Mouse (Mus musculus): Measurements from ENCODE around the gene Reps2.

The Reps2 gene

DNA sequence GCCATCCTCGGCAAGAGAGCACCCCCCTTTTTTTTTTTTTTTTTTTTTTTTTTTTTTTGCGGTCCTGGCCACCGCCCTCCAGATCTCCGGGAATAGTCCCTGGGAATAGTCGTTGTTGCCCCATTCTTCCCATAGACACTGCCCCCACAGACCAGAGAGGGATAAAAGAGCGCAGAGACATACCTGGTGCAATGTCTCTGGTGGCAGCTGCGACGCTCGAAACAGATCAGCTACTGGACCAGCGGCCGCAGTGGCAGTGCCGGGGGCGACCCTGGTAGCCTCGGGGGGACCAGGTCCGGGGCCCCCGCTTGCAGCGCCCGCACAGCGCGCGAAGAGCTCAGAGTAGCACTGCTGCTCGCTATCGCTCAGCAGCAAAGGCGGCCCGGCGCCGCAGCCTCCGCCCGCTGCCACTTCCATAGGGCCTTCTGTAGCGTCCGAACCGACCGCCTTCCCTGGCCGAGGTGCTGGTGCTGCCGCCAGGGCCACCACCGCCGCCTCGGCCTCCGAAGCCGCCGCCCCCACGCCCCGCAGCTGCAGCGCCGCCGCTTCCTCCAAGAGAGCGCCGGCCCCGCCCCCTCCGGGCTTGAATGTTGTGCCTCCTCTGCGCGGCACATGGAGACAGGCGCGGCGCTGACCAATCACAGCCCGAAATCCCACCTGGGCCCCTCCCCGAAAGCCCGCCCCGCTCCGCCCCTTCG, at the start of gene Reps2:
TSS of gene Reps2 (minus strand) at position 559 of the 698 bp plus-strand sequence.
- peak; percentile 78 for DNase-seq

DNA sequence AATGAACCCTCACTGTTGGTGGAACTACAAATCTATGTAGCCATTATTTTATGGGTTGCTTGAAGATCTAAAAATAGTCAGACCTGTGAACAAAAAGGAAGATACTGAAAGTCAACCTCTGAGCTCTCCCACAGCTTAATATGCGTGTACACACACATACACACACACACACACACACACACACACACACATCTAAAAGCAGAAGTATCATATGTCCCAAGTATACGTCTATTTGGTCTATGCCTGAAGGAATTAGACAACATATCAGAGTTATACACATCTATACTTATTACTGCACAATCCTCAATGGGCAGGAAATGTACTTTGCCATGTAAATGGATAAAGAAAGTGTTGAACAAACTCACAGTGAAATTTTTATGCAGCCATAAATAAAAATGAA, 47.8 kb upstream of the Reps2 start:
- no peak for DNase-seq

DNA sequence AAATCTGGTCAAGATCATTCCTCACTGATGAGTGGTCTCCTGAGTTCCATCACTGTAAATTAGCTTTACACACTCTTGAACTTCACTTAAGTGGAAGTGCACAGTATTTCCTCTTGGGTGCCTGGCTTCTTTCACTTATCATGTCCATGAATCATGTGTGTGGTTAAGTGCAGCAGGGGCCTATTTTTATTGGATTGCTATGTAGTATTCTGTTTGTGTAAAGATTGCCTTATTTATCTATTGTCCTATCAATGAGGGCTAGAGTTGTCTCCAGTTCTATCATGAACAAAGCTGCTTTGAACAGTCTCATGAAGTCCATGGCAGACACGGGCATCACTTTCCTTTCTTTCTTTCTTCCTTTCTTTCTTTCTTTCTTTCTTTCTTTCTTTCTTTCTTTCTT, 41.9 kb upstream of the Reps2 start:
- DNase-seq = no peak

DNA sequence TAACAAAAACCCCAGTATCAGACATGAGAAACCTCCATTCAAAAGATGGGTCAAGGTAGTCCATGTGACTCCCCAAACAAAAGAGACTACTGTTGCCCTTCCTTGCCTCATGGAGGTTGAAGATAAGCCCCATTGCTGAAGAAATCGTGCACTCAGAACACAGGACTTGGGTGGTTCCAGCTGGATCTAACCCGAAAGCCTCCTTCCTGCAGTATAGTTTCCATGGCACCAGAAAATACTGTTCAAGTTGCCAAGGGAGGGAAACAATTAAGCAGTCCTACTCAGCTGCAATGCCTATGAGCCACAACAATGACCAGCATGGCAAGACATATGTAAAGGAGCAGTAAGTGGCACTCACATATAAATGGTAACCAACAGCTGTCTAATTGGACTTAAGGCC, 36.1 kb upstream of the Reps2 start:
- no peak for DNase-seq

DNA sequence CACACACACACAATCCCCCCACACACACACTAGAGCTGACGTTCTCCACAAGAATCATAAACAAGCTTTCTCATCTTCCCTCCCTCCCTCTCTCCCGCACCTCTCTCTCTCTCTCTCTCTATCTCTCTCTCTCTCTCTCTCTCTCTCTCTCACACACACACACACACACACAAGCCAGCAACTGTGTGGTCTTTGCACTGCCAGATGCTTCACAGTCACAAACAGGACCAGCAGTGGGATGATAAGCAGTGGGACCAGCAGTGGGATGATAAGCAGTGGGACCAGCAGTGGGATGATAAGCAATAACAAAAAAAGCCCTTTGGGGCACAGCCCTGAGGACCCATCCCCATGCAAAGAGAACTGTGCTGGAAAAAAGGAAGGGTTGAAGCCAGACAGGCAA, 35.4 kb upstream of the Reps2 start:
- DNase-seq = no peak

DNA sequence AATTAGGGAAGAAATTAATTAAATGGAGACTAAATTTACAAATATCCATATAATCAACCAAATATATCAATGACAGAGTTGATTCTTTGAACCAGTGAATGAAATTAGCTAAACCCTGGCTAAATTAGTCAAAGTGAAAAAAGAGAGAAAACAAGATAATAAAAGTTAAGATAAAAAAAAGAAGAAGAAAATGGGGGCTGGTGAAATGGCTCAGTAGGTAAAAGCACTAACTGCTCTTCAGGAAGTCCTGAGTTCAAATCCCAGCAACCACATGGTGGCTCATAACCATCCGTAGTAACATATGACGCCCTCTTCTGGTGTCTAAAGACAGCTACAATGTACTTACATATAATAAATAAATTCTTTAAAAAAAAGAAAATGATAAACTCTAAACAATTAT, 22.7 kb upstream of the Reps2 start:
- no peak for DNase-seq

DNA sequence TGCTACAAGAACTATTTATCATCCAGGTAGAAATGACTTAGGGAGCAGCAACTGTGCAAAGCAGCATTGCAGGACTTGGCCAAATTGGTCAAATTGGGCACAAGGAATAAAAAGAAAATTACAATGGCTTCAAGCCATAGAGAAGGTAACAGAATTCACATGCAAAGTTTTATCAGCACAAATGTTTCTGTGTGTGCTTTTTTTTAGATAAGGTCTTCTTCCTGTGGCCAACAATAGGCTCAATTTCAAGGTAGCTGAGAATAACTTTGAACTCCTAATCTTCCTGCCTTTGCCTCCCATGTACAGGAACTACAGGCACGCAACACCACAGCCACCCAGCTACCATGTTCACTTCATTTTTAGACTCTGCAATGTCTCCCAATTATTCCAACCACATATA, 16.7 kb upstream of the Reps2 start:
- DNase-seq = no peak

DNA sequence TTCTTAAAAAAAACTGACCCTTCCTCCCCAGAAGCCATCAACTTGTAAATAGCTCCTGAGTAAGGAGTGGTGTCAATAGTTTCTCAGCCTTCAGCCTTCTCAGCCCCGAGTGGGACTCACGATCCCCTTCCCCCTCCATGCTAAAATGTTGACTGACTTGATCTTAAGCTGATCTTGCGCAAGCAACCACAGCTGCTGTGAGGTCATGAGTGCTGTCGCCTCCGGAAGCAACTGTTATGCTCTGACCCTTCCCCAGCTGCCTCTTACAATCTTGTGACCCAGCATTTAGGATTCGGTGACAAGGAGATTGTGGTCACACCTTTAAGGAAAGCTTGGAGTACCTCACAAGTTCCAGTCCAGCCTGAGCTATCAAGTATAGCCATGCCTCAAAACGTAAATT, 10.1 kb upstream of the Reps2 start:
- DNase-seq = no peak

DNA sequence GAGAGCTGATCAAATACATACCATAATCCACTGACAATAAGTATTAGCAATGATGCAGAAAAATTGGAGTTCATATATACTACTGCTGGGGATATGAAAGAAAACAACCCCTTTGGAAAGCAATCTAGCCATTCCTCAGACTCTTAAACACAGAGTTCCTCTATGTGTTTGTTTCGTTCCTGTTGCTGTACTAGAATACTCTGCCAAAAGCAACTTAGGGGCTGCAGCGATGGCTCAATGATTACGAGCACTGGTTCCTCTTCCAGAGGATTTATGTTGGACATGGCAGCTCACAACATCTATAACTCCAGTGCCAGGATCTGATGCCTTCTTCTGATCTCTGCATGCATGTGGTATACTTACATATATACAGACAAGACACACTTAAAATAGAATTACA, 9.0 kb upstream of the Reps2 start:
- no peak for DNase-seq

DNA sequence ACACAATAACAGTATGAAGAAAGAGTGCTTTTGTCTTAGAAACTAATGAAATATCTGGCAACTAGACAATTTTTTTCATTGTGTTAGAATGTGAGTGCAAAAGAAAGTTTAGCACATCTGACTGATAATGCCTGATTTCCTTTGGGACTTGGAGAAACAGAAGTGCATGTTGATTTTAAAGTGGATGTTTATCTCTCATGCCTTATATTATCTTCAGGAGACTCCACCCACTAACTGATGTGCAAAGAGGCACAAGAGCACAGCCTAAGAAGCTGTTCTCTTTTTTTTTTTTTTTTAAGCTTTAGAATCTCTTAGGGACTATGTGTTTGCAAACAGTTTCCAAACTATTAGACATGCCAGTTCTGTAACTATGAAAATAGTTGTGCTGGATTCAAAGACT, 7.7 kb upstream of the Reps2 start:
- DNase-seq = no peak

DNA sequence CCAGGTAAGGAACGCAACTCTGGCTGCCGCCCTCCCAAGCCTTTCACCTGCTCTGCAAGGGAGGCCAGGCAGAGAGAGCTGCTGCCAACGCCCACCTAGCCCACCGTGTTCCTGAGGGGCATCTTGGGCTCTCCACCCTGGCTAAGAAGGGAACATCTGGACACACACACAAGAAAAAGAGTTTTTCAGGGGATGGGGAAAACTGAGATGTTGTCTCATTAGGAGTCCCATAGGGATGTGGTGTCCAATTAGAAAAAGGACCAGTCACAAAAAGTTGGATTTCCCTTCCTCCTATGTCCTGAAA, 292 bp upstream of the Reps2 start:
- DNase-seq = no peak

DNA sequence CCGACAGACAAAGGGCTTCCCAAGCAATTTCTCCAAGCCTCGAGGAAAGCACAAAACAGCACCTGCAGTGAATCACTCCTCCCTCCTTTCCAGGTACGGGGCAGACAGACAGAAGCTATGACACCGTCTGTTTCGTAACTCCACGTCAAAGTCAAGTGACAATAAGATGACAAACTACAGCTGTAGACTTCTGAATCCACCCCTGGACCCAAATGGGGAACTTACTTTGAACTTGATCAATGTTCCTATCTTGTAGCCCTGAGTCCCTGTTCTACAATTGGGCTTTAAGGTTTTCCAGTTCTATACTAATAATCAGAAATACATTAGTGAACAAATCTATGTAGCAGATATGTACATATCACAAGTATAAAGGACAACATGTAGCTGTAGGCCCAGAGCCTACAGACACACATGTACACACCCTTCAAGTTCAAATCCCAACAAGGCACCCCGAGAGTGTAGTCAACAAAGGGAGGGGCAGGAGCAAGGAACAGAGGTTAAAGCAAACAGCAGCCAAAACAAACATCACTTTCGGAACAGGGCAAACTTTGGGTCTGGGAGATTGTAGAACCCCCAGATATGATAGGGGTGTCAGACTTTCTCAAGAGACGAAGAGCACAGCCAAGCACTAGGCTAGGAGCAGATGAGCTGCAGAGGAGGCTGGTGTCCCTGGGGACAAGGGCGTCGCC, 903 bp downstream of the Reps2 start:
- DNase-seq = no peak

DNA sequence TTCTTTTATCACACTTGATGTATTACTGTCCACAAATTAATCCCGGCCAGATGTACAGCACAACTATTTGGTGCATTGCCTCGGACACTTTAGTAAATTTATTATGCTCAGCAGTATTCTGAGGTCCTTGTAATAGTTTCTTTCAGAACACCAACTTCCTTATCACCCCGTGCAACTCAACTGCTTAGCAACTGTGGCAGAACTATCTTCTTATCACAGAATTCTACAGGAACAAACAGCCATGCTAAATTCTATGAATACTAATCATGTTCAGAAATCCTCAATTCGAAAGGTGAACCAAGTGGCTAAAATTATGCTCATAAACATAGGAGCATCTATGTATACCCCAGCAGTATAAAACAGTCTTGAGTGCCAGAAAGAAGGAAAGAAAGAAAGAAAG, 1.7 kb downstream of the Reps2 start:
- DNase-seq = no peak

DNA sequence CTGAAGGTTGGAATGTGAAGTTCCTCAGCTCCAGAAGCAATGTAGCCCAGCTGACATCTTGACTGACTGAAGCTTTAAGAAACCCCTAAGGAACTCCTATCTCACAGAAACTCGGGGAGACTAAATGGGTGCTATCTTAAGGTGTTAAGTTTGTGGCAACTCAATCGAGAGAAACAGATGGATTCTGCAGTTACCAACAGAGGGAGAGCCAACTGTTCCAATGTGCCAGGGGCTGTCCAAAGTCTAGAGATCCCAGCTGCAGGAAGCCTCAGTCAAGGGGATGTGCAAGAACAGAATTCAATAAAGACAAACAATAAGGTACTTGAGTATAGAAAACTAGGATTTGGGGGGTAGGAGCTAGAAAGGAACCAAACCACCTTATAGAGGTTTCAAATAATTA, 8.3 kb downstream of the Reps2 start:
- no peak for DNase-seq

DNA sequence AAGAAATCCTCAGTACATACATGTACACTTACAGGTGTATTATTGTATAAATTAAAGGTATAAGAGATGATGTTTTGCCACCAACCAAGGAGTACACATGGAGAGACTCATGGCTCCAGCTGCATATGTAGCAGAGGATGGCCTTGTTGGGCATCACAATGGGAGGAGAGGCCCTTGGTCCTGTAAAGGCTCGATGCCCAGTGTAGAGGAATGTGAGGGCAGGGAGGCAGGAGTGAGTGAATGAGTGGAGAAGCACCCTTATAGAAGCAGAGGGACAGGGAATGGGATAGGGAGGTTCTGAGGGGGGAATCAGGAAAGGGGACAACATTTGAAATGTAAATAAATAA, 21.4 kb downstream of the Reps2 start:
- DNase-seq = no peak

DNA sequence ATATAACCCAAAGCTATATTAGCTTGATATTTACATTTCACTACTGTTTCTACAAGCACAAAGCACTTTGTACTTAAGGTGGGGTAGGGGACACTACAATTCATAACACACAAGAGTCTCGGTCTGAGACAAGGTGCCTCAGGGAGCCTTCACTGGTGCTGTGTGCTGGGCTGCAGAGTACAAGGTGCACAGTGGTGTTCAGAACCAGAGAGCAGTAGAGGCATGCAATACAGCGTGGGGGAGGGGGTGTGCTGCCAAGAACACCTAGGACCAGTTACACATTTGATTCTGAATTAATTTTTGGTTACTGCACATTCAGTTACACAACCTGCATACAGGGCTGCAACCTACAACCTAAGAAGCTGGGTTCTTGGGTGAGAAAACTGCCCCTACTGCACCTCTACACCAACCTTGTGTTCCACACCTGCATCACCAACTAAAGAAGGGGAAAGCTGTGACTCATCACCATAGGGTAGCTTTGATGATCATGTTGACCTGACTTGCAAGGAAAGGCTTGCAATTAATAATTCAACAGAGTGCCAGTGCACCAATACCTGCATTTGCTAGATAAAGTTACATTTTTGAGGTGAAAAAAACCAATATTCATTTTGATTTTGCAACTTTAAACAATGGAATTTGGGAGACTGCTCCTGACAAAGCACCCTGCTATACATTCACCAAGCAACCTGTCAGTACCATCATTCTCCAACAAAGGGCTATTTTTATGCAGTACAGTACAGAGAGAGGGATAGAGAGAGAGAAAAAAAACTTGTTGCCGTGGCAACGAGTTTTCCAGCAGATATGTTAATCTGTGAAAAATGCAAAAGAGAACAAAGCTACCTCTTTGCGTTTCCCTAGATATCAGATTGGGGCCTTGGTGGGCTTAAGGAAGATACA, 22.0 kb downstream of the Reps2 start:
- DNase-seq = no peak

DNA sequence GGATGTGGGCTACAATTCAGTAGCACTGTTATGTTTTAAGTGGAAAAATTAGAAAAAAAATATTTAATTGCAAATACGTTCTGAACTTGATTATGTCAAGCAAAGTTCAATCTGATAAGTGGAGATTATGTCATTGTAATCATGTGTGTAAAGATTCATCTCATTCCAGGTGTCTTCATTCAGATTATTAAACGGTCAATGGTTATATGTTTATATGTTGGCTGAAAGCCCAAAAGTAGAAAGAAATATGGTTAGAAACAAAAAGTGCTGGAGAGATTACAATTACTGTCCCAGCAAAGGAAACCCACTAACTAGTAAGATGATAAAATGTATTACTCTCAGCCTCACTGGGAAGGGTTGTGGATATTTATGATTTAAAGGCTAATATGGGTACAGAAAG, 23.7 kb downstream of the Reps2 start:
- DNase-seq = no peak

DNA sequence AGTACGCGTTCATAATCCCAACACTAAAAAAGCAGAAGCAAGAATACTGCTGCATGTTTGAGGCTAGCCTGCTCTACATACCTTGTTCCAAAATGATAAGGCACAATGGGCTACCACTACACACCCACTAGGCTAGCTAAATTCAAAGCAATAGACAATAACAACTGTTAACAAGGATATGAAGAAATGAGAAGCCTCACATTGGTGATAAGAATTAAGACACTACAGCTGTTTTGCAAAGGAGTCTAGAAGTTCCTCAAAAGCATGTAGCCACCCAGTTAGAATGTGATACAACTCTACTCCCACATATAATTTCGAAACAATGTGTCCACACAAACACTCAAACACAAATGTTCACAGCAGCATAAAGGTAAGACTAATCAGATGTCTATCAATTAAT, 24.9 kb downstream of the Reps2 start:
- no peak for DNase-seq

DNA sequence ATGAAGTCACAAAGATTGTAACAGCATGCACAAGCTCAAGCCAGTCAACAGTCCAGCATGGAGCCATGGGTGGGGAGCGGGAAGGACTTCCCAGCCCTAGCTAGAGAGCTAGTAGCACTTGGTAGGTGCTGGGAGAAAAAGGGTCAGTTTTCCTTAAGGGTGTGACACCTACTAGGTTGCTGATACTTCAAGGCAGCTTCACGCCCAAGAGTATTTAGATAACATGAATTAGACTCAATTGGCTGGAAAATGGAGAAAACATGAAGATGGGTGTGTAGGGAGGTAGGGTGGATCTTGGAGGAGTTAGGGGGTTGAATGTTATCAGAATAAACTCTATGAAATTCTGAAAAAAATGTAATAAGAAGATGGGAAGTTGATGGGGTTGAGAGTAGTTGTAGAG, 37.3 kb downstream of the Reps2 start:
- no peak for DNase-seq

DNA sequence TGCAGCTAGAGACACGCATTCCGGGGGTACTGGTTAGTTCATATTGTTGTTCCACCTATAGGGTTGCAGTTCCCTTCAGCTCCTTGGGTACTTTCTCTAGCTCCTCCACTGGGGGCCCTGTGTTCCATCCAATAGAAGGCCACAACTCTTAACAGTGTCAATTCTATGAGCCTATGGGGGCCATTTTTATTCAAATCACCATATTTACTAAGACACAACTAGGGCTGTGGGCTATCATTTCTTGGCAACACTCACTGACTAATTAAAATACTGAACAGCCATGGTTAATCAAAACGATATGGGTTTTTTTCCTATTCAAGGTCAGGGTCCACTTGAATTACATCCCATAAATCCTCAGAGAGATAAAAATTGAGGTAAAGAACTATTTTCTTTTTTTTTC, 43.8 kb downstream of the Reps2 start:
- no peak for DNase-seq

DNA sequence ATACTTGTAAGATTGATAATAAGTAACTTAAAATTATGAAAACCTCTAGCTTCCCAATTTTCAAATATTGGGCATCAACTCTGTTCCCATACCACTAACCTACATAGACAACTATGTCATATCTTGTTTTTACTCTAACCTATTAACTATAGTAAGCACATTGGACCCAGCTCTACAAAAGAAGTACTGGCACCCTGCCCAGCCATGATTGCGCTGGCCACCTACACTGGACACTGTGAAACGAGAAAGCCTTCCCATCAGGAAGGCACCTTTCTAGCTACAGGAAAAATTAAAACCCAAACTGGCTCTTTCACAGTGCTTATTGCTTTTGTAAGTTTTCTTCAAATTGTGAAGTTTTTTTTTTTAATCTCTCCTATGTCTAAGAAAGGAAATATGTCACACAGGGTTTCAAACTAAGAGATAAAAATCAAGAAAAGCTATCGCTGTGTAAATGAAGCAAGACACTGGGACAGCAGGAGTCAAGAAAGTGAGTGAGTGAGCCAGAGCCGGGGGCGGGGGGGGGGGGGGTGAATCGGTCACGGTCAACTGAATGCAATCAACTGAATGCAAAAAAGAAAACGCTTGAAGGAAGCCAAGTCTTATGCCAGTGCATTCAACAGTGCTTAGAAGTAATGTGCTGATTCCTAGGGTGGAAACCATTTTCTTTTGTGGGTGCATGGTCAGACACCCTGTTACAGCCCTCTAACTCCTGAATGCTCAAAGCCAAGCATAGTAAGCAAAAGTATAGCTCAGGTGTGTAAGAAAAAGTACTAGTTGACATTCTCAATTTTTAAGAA, 52.2 kb downstream of the Reps2 start:
- no peak for DNase-seq

DNA sequence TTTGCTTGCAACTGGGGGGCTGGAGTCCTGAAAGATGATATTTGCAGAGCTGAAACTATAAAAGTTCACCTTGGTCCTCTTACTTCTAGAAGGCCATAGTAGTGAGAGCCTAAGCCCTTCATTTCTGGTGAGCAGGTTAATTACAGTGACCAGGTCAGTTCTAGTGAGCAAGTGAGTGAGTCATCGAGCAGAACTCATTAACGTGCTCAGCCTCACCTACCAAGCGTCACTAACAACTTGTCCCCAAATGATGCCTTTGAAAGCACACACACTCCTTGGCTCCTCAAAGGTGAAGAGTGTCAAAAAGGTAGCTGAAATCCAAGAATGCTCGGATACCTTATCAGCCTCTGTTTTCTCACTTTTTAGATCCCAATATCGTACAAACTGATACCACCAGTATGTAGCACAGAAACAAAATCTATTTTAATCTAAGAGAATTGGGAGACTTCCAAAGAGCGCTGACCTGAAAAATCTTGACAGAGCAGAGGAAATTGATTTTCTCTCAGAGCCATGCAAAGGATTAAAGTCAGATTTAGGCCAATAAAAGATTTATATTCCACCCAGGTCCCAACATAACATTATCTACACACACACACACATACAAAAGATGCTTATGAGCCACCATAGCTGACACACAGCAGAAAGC, 53.2 kb downstream of the Reps2 start:
- DNase-seq = no peak

Measured in right cerebral cortex, postnatal 25 days (tissue).